Mouse (Mus musculus) layer of hippocampus, adult 9-10 months (tissue): ENCODE measurements at regions not wholly inside any gene's neighbourhood (a gene's known extent, or its start where the extent isn't known, plus 50 kb on each side); places are given as distances from the start of the nearest gene placed in this dataset.

Source experiments
- DNase-seq: peaks from one replicate; pipeline ENCODE4 v3.0.0; 2022; ENCODE audit warnings: low spot score

- DNase-seq, result no peak
Measured at GRCm38 (mm10) chr12:7920888-7921287, 56.6 kb upstream of the Apob start.
